Mouse (Mus musculus): Measurements from ENCODE around the gene Prg2.

The Prg2 gene

GRCm38 (mm10) chr2:85029897-85030296, 49.6 kb downstream of the Prg2 start:
- no peak for DNase-seq (ENCODE audit: low read depth, low spot score)

- DNase-seq (ENCODE audit: low read depth, low spot score) = no peak
These were observed 50.7 kb downstream of the Prg2 start for GRCm38 (mm10) chr2:85030989-85031388.

GRCm38 (mm10) chr2:85033121-85033520, 52.9 kb downstream of the Prg2 start:
- DNase-seq (ENCODE audit: low read depth, low spot score) = no peak
